In genomic region chr17:78221007-78221642, GRCm38 (mm10) we compare ENCODE assay signal across 9 mouse cellular contexts. TPM values are rescaled to one million over a fixed set of nuclear protein-coding genes. Genes with fewer than 3 reads are reported as not detected.
DNase-seq lines count a peak whose midpoint lies in the region; ATAC-seq lines count a peak whose summit lies in the region.
"Had no signal": no experiment of that assay in that cellular context is flagged by ENCODE, and none has a peak within 500 bp of the region (broad histone marks: within the 10 kb centered on the region; RNA-seq: fewer than 3 reads in every experiment).

No protein-coding gene starts in this region.

- H3K4me1 ChIP-seq in lung, embryonic 15.5 days = peaks cover 44% of the 10 kb centered on the region

- no peak for DNase-seq in frontal cortex, postnatal 25 days (ENCODE audit: low spot score in 2 of 2)
- DNase-seq in lung, adult 18-20 months = no peak
- DNase-seq in heart, postnatal 36 days = peak; percentile 55 to 61
- DNase-seq in lung, postnatal 36 days = peak; percentile 51
- no peak for DNase-seq in frontal cortex, postnatal 14 days (ENCODE audit: low spot score in 2 of 2)
- DNase-seq in thymus, postnatal 36 days = no peak

- peaks cover 20% of the 10 kb centered on the region; the same call in 1 of the 2 replicates for H3K27me3 ChIP-seq in lung, embryonic 15.5 days
- H3K27me3 ChIP-seq: limb, embryonic 12.5 days had no signal

- intact Hi-C loops in heart, postnatal 36 days (cut with DNase I) = no loop called here

- no peaks in the 10 kb centered on the region for H3K36me3 ChIP-seq in lung, embryonic 15.5 days
- H3K36me3 ChIP-seq: limb, embryonic 12.5 days had no signal

- H3K4me2 ChIP-seq in lung, embryonic 15.5 days = no peak overlapping the region
- H3K4me2 ChIP-seq: limb, embryonic 12.5 days had no signal

- H3K9ac ChIP-seq in lung, embryonic 15.5 days = no peak overlapping the region
- H3K9ac ChIP-seq: limb, embryonic 12.5 days had no signal

- no peak overlapping the region for H3K4me3 ChIP-seq in lung, embryonic 15.5 days
- H3K4me3 ChIP-seq: limb, embryonic 12.5 days had no signal

- H3K27ac ChIP-seq in lung, embryonic 15.5 days = no peak overlapping the region
- H3K27ac ChIP-seq: limb, embryonic 12.5 days had no signal

- ATAC-seq in frontal cortex, adult (ENCODE audit: low TSS enrichment) = peak; percentile 48; the same call in 1 of the 2 replicates
- peak; percentile 35; the same call in 1 of the 2 replicates for ATAC-seq in lung, embryonic 15.5 days (ENCODE audit: borderline replicate concordance, extremely low read depth, low FRiP score, low TSS enrichment)

- H3K9me3 ChIP-seq in lung, embryonic 15.5 days = no peaks in the 10 kb centered on the region
- H3K9me3 ChIP-seq: limb, embryonic 12.5 days had no signal

- WGBS in lung, embryonic 15.5 days = 24% methylated on average over 8 of the region's 8 CpGs

RNA-seq across cellular contexts. Expression of gene Crim1, which starts 21.1 kb away (rescaled TPM):
- polyA plus RNA-seq in lung, embryonic 15.5 days (2015; fragmentation: Nextera tagmentation; extraction: Ambion mirVana) = 4.4 and 4.7 TPM in 2 replicates
- 10 to 100 TPM; 50.7 to 64.8 TPM for total RNA-seq in heart, postnatal 36 days (2021)

Comparison
In these comparisons a context has a peak if more than half of its experiments do, and no peak if none do; other contexts are left out.
1. DNase-seq: peak in heart, postnatal 36 days (2 of 2) and lung, postnatal 36 days (single experiment); none in frontal cortex, postnatal 25 days (0 of 2), lung, adult 18-20 months (0 of 2), frontal cortex, postnatal 14 days (0 of 2) and thymus, postnatal 36 days (0 of 2).